Mouse (Mus musculus) megakaryocyte progenitor cell, adult 5-6 weeks (primary cell): ENCODE measurements around the gene Fzd2. TPM values are rescaled to one million over a fixed set of nuclear protein-coding genes. Genes with fewer than 3 reads are reported as not detected.
"Not testable (repeated sequence)": the region's sequence is repeated elsewhere in the genome, so short reads cannot be mapped to it uniquely, and the experiment has no call there.

Experiments
- ATAC-seq: replicated peaks from 2 replicates; pipeline ENCODE4 v1.8.0; 2016; ENCODE audit warnings: mild to moderate bottlenecking, moderate TSS enrichment, inconsistent platforms; ENCODE audit not compliant: poor library complexity
- total RNA-seq, 2 experiments: library from RNA; stranded (forward) in 1 of 2; stranded (reverse) in 1 of 2; fragments of 157-497, 149-512 nt in 1 of 2; fragments of 200-1000 nt in 1 of 2; gene quantifications; 2 replicates each; pipeline versions ENCODE4 v1.2.3 to v1.2.4; 2015 to 2017

The Fzd2 gene
- not detected in 2 replicates for total RNA-seq (2015)
- not detected in 2 replicates for total RNA-seq (2017)

DNA sequence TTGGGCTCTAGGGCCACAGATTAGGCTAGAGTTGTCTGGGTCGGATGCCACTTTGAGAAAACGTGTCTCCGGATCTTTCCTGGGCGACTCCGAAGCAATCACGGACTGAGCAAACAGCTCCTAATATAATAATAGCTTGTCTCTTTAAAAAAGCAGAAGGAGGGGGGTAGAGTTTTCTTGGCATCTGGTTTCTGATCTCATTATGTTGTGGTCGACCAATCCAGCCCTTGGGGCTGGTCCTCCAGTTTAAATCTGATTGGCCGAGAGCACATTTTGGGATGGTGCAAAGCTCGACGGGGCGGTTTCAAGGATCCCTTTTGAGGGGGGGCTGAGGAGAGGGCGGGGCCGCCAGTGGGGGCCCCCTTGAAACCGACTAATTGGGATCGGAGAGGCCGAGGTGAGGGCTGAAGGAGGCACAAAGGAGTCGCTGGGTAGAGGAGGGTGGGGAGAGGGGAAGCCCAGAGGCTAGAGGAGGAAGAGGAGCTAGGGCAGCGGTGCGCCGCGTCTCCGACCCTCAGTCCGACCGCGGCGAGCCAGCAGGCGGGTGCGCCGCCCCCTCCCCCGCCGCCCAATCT is at the start of gene Fzd2:
Fzd2 (plus strand) TSS at position 387 of the 575 bp plus-strand sequence.
- peak; percentile 70 for ATAC-seq

DNA sequence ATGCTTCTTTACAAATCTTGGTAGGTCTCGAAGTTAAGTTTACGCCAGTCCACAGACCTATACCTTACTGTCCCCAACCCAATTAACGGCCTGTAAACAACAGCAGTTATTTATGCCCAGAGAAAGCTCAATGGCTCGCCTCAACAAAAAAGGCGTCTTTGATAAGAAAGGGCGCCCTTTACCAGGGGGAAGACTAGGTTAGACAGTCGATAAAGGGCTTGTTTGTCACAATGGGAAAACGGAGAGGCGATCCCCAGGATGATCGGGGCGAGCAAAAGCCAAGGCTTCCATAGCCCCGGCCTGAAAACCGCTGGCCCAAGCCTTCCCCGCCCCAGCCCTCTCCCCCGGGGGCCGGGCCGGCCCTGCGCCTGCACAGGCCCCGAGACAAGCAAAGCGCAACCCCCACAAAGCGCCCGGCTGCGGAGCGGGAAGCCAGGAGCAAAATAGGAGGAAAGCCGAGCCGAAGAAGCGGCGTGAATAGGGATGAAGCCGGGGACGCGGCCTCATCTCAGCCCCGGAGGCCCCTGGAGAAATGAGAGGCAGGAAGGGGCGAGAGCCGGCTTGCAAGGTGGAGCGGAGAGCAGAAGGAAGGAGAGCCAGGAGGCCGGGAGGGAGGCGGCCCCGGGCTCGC is 48.7 kb upstream of the Fzd2 start:
- no peak for ATAC-seq

DNA sequence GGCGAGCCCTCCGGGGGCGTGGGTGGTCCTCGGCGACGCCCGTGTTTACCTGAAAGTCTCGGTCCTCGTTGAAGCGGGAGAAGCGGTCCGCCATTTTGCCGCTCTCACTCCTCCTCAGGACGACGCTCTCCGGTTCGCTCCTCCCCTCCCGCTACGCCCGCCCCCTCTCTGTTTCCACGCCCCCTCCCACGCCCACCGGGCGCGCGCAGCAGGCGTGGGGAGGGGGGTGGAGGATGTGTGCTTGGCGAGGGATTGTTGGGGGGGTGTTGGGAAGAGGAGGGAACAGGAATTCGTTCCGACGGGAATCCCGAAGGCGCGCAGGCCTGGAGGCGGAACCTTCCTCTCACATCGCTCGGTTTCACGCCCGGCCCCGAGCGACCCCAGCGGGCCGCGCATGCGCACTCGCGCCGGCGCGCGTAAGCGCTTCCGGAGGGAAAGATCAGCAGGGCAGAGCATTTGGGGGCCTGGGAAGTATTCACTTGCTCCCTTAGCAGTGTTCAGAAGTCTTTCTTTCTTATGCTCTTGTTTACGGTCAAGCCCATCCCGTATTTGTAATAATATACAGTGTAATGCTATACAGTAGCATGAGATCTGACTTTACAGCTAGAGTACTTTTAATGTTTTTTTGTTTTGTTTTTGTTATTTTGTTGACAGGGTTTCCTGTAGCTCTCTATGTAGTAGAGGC is 48.0 kb upstream of the Fzd2 start, which contains the start of gene Gpatch8:
Gpatch8 (minus strand) TSS at position 362 of the 685 bp plus-strand sequence.
- ATAC-seq: peak; percentile 98

DNA sequence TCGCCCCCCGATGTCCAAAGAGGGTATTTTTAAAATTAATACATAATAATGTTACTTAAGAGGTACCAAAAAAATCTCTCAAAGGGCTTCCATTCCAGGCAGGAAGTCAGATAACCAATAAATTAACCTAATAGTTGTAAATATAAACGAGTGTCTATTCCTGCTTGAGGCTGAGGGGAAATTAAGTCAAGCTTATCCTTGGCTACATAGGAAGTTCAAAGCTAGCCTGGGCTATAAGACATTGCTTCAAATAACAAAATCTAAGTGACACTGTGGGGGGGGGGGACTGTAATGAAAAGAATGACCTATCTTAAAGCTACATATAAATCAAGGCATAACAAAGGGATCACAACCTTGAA is 47.5 kb upstream of the Fzd2 start:
- ATAC-seq: no peak

DNA sequence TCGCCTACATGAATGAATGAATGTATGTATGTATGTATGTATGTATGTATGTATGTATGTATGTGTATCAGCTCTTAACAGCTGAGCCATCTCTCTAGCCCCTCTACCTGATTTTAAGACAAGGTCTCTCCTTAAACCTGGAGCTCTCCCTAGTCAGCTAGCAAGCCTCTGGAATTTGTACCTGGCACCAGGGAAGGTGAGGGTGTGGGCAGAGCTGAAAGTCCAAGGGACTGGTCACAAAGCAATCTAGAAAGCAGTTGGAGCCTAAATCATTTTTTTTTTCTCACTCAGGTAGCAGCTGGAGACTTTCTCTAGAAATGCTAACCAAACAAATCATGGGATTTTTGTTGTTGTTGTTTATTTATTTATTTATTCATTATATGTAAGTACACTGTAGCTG is 46.8 kb upstream of the Fzd2 start:
- ATAC-seq: no peak

DNA sequence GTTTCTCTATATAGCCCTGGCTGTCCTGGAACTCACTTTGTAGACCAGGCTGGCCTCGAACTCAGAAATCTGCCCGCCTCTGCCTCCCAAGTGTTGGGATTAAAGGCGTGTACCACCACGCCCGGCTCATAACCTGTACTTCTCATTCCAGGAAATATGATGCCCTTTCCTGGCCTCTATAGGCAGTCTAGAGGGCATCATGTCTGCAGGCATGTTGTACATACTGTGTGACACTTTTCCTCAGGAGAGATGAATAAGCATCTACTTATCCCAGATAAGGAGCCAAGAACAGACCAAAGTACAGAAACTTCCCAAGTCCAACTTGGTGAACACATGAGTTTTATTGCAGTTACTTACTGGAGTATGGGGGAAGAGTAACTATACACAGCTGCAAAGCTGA is 45.5 kb upstream of the Fzd2 start:
- ATAC-seq: no peak

DNA sequence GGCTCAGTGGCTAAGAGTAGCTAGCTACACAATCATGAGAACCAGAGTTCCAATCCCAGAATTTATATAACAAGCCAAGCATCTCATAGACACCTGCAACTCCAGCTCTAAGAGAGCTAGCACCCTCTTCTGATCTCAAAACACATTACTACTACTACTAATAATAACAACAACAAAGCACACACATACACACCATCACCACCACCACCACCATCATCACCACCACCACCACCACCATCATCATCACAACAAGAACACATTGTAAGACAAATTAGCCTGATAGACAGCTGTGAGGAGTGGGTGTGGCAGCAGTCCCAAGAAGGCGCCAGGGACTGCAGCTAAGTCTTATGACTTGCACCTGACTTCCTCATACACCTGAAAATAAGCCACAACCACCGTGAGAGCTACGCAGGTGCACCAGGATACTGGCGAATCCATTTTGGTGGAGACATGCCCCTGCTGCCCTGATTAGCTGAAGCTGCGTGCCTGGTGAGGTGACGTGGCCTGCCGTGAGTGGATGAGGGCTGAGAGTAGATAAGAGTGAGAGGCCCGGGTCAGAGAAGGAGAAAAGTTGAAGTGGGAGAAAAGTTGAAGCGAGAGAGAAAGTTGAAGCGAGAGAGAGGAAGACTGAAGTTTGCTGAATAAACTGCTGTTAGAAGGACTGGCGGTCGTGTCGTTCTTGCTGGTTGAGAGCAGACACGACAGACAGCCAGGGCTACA is 39.1 kb upstream of the Fzd2 start:
- not testable (repeated sequence) for ATAC-seq

DNA sequence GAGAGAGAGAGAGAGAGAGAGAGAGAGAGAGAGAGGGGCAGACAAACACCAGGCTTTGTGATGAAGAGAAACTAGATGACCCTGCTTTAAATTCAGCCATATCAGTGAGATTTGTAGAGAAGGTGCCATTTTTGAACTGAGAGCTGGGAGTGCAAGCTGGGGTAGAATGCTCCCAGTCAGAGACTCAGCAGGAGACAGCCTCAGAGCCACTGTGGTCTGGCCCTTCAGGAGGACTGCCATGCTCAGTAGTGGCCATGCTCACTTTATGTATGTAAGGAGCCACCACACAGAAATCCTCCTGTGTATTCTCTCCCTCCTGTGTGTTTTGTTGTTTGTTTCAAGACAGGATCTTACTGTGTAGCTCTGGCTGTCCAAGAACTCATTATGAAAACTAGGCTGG is 38.5 kb upstream of the Fzd2 start:
- no peak for ATAC-seq

DNA sequence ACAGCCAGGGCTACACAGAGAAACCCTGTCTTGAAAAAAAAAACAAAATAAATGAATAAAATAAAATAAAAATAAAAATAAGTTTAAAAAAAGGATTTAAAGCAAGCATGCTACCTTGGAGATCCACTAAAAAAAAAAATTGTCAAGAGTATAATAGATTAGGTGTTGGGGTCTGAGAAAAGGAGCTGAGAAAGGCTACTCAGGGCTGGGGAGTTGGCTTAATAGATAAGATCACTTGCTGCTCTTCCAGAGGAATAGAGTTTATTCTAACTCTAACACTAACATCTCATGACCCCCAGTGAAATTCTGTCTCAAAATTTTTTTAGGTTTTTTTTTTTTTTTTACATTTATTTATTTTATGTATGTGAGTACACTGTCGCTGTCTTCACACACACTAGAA is 37.9 kb upstream of the Fzd2 start:
- ATAC-seq: no peak

DNA sequence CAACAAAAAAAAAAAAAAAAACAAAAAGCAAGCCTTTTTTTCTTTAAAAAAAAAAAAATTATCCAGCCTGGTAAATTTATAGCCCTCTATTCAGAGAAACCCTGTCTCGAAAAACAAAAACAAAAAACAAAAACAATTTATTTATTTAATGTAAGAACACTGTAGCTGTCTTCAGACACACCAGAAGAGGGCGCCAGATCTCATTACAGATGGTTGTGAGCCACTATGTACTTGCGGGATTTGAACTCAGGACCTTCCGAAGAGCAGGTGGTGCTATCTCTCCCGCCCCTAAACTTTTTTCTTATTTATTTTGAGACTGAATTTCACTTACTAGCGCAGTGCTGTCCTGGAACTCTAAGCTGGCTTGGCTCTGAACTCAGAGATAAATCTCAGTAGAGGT is 37.0 kb upstream of the Fzd2 start:
- no peak for ATAC-seq

DNA sequence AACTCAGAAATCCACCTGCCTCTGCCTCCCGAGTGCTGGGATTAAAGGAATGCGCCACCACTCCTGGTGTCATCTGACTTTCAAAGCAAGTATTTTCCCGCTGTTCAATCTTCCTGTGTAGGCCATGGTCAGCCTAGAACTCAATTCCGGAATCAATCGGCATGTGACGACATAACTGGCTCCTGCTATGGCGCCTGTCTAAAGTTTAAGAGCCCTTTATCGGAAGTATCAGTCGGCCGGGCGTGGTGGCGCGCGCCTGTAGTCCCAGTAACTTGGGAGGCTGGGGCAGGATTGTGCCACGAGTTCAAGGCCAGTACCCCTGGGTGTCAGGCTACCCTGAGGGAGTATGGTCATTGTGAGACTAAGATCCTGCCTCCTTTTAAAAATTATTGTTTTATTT is 36.5 kb upstream of the Fzd2 start:
- no peak for ATAC-seq

DNA sequence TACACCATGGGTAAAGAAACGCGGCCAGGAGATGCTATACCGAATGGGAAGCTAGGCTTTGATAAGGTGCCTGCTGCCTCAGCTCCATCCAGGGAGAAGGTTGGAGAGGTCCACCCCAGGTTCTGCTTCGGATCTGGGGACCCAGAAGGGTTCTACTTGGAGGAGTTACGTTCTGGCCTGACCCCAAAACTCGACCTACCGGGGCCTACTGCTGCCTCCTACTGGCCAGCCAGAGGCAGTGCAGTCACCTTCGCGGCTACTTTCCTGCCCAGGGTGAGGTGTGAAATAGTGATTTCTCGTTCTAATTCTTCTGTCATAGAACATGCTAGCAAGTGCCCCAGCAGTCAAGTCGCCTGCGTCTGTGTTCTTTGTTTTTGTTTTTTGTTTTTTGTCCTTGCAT is 36.0 kb upstream of the Fzd2 start:
- peak; percentile 54; the same call in 1 of the 2 replicates for ATAC-seq

DNA sequence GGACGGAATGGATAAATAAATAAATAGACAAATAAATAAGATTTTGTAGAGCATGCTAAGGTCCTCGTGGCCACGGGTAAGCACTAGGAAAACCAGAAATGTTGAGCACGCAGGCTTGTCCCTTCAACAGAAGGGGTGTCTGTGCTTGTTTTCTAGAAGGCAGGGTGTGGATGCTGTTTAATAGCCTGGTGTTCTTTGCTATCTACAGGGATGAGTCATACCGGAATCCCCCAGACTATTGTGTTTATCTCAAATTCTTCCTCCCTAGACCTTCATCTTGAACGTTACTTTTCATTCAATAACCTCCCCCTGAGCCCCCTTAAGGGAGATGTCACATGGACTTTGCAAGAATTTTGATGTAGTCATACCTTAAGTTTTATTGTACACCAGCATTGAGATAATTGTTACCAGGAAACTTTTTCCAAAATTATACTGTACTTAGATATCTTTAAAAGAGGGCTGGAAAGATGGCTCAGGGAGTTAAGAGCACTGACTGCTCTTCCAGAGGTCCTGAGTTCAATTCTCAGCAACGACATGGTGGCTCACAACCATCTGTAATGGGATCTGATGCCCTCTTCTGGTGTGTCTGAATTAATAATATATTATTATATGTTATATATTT is 35.3 kb upstream of the Fzd2 start:
- ATAC-seq: no peak

DNA sequence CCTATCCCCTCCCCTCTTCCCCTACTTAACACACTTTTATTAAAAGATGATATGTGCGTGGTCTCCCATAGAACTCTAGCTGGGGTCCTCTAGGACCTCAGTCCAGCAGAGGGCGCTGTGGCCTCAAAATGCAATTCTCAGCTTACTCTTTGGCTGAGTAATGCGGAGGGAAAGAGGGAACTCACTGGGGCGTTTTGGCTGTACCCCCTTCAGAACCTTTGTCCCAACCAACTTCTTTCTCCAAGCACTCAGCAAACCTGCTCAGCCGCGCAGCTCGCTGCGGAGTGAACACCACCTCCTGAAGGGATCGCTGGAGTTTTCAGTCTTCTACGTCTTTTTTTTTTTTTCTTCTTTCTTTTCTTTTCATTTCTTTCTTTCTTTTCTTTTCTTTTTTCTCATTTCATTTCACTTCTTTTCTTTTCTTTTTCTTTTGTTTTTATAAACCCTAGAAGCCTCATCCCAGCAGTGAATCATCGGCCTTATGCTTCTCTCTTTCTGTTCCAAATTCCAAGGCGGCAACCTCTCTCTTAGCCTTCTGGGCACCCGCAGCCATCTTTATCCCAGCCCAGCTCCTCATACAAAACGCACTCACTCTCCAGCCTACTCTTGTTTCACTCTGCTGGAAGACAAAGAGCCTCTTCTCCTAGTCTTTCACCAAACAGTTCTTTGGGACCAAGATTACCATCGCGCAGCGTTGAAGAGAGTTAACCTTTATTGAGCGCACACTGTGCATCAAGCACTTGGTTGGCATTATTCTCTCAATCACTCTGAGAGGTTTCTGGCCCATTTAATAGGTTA is 31.1 kb upstream of the Fzd2 start:
- ATAC-seq: peak; percentile 96

DNA sequence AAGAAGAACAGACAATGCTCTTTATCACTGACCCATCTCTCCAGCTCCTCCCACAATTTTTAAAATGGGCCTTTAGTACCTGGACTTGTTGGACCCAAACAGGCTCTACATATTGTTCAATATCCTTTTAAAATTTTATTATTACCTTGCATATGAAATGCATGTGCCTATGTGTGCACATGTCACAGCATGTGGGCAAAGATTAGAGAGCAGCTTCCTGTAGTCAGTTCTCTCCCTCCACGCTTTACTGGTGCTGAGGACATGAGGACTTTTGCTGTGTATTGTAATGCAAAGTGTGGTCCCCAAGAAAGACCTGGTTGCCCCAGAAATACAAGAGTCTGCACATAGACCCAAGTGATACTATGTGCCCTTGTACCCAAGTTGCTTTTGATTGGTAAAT is 29.2 kb upstream of the Fzd2 start:
- no peak for ATAC-seq

DNA sequence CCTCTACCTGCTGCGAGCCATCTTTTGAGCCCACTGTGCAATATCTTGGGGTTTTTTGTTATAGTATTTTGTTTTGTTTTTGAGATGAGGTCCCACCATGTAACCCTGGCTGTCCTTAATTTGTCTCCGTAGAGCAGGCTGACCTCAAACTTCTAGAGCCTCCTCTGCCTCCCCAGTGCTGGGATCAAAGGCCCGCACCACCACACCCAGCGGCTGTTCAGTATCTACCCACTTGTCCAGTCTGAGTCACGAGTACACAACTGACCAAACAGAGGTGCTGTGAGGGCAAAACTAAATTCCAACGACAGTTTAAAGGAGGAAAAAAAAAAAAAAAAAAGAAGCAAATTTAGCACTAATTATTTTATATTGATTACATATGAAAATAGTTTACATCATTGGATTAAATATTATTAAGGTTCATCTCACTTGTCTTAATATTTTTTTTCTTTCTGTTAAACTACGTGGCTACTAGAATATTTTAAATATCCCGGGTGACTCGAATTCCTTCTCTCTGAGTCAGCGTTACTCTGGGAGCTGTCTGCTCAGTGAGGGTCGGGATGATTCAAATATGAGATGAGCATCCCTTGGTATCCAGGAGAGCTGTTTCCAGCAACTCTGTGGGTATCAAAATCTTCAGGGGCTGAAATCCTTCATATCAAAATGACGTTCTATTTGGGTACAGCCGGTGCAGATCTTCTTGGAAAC is 28.0 kb upstream of the Fzd2 start:
- no peak for ATAC-seq

DNA sequence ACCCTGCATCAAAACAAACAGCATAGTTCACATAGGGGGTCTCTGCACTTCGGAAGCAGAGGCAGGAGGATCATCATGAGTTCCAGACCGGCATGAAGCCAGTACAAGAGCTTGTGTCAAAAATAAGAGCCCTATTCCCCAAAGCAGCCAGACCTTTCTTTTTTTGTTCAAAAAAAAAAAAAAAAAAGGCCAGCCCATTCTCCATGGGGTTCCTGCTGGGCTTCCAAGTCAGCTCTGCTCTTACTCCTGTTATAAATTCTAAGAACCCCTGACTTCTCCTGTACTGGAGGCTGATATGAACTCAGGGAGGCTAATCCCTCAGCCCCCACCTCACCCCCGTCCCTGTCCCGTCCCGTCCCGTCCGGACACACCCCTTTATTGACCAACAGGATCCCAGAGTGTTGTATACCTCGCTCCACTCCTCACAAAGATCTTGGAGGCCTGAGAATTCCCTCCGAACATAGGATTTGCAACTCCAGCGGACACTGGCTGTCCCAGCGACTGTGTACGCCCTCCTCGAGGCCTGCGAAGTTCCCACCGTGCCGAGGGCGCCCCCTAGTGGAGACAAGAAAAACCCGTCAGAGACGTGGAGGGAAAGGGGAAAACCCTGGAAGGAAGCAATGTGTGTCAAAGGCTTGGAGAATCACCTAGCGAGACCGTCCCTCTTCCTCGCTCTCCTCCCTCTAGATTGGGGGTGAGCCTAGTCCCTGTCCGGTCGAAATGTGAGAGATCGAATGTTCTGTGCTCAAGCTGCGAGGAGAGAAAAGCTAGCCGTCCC is 25.7 kb upstream of the Fzd2 start:
- ATAC-seq: peak; percentile 90

DNA sequence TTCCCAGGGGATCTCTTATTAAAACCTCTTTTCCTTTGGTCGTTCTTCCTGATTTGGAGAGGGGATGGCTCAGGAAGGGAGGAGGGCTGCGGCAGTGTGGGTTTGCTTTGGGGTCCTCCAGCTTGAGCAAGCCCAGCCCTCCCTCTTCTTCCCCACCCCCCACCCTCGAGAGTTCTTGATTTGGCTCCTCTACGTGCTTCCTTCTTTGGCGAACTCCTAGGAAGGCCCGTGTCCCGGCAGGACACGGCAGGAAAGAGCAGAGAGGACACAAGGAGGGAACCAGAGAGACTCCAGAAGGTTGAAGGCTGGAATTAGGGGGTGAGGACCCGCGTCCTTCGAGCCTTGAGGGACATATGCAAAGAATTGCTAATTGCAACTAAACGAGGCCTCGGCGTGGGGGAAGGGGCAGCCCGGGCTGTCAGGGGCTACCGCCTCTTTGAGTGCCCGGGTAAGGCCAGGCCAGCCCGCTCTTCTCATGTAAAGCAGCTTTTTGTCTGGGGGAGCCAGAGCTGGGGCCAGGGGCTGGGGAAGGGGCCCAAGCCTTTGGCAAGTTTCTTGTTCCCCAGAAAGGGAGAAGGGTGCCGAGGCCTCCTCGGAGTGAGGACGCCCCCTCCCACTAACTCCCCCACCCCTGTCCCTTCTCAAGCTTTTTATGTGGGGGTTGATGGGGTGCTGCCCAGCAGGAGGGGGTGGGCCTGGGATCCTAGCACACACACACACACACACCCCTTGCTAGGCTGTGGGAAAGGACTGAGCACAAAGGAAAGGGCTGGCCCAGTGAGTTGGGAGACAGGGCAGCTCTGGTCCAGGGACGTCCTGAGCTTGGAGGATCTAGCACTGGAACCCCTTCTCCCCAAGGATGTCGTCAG is 24.8 kb upstream of the Fzd2 start, which contains the start of gene Gm11627:
Gm11627 (minus strand) TSS at position 297 of the 869 bp plus-strand sequence.
- no peak for ATAC-seq
